Mouse (Mus musculus) heart, adult 2 months (tissue): ENCODE results near the gene Cox8b.

Source experiments
- CTCF ChIP-seq: fragments of 200-600 bp; IDR thresholded peaks from 2 replicates; pipeline ENCODE4 v1.8.1; 2022; ENCODE audit warnings: antibody characterized with exemption, mild to moderate bottlenecking, moderate library complexity
- POLR2A ChIP-seq: fragments of 200-500 bp; IDR thresholded peaks from 2 replicates; pipeline ENCODE4 v1.6.1; 2011; ENCODE audit warnings: mild to moderate bottlenecking, low read depth, low read length, control low read depth; ENCODE audit not compliant: insufficient read depth

- TF ChIP-seq CTCF (no peak), POLR2A (no peak)
Measured at GRCm38 (mm10) chr7:140880419-140880818, 19.8 kb downstream of the Cox8b start.
